Mouse (Mus musculus): ENCODE measurements around the gene B430305J03Rik. TPM values are rescaled to one million over a fixed set of nuclear protein-coding genes. Genes with fewer than 3 reads are reported as not detected.

The B430305J03Rik gene
- polyA plus RNA-seq, 1 experiment from 2014 or later, result 1.9 TPM

DNA sequence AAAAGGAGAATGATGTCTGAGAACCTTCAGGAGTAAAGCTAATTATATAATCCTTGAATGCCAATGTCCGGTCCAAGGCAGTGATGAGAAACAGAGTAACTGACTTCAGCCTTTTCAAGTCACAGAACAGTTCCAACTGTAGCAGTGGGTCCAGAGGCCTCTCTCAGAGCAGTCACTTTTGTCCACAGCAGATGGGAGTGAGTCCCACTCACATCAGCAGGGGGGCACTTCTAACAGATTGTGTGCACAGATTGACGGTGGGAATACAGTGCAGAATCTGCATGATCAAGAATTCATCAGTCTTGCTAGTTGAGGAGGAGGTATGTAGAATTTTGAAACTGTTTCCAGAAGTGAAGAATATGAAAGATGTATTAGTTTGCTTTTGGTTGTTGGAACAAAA lies 45.7 kb downstream of the B430305J03Rik start:
- Histone ChIP-seq H3K4me3 (ENCODE audit: inconsistent target) (no peak overlapping the region), H3K27ac (no peak overlapping the region), H3K79me2 (ENCODE audit: inconsistent target) (no peaks in the 10 kb centered on the region), H3K36me3 (ENCODE audit: inconsistent target) (no peaks in the 10 kb centered on the region)
- whole genome bisulfite sequencing (ENCODE audit: missing documents), result 90% methylated on average over 2 of the region's 2 CpGs

DNA sequence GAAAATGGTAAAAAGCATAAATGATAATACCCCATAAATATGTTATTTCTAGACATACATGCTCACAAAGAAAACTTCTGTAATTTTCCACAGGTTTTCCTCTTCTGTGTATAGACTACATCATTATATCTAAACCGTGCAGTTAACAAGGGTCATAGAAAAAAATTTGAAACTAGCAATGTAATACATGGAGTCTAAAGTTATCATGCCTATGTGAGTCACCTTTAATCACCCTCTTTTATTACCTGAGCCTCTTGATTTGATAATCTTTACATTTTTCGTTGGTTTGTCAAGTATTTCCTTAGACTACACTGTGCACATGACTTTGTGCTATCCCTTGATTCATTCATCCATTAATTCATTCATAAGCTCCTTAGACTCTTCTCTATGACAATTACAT lies 50.7 kb downstream of the B430305J03Rik start:
- no peak overlapping the region for H3K27ac ChIP-seq
- H3K79me2 ChIP-seq (ENCODE audit: inconsistent target), result no peaks in the 10 kb centered on the region
- 83% methylated on average over 2 of the region's 2 CpGs for WGBS (ENCODE audit: missing documents)
- no peak overlapping the region for H3K4me3 ChIP-seq (ENCODE audit: inconsistent target)
- no peaks in the 10 kb centered on the region for H3K36me3 ChIP-seq (ENCODE audit: inconsistent target)

Other genes starting within 250 kb of the B430305J03Rik start
- gene Rap2b, start 4.3 kb downstream of the B430305J03Rik start, polyA plus RNA-seq (2018), result 53.2 to 99.0 TPM (median 56.2 TPM) in 3 replicates